Mouse (Mus musculus): ENCODE measurements around the gene Usp43.
A peak's percentile ranks its signal among the peaks of the same experiment; 100 is the strongest.

Gene Usp43

GRCm38 (mm10) chr11:67921827-67922754, at the start of gene Usp43:
TSS of gene Usp43 (minus strand) at chr11:67922153.
- DNase-seq (ENCODE audit: low read depth, low spot score): no peak

DNA sequence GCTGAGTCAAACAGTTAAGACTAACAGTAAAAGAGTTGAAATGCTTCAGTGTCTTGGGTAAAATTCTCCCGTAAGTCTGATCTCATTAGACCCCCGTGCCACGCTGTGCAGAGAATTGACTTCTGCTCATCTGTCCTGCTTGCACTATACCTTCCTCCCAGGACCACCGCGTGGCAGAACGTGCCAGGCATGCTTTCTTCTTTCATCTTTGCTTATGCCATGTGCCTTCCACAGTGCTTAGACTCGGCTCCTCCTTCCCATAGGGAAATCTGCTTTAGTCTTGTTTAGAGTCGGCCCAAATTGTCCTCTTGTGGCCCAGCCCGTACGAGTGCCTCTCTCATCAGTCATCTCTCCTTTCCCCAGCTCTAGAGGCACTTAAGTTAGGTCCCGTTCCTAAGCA, 45.9 kb upstream of the Usp43 start:
- DNase-seq (ENCODE audit: low read depth, low spot score): no peak

DNA sequence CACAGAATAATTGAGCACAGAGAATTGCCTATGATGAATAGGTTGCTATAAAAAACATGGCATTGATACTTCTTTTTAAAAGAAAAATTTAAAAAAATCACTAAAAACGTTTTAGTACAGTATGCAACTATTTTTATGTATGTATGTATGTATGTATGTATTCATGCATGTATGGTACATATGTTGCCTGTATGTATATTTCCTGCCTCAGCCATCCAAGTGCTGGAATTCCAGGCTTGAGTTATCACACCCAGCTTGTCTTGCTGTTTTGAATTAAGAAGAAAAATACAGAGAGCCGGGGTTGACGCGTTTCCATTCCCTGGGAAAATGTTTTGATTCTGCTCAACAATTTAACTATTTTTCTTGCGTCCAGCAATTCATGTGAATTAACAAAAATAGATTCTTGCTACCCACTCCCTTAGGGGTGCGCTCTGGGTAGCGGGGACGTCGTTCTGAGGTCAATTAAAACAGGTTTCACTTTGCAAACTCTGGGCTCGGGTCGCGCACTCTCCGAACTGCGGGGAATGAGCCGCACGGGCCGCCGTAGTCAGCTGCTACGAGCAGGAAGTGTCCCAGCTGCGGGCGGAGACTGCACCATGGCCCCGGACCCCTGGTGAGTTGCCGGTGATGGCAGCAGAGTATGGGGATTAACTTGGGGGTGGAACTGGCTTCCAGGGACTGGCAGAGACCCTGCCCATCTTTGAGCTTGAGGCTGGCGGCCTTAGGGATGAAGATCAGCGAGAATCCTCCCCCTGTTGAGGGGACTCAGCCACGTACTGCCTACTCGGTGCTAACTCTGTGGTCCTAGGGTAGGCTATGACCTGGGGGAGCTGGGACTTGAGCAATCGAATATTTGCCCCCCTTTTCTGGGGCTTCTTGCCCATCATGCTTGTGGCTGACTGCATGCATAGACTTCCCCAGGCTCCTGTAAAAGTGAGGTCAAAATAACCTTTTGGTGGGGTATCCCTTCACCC, 44.2 kb upstream of the Usp43 start, which contains the start of gene Stx8:
Stx8 (plus strand) TSS at position 289 of the 974 bp plus-strand sequence.
- peak; percentile 51 for DNase-seq (ENCODE audit: low read depth, low spot score)

- DNase-seq (ENCODE audit: low read depth, low spot score): peak; percentile 67
Observed at GRCm38 (mm10) chr11:67965242-67965883, 43.4 kb upstream of the Usp43 start, which contains the start of gene Cfap52. TSS of gene Cfap52 (minus strand) at chr11:67965651.

GRCm38 (mm10) chr11:67964110-67964509, 42.2 kb upstream of the Usp43 start:
- DNase-seq (ENCODE audit: low read depth, low spot score): no peak

DNA sequence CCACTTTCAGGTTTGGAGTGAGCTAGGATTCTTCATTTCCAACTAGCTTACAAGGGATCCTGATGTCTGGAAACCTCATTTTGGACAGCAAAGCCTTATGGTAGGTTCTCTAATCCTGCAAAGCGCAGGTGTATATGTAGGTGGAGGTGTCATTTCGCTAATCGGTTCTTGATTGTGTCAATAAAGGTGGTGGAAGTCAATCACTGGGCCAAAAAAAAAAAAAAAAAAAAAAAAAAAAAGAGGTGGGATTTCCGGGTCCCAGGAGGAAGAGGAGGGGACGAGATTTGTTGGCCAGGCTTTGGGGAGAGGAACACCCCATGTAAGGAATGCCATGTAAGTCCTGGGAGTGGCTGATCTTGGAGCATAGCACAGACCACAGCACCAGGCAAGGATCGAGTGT, 32.5 kb upstream of the Usp43 start:
- DNase-seq (ENCODE audit: low read depth, low spot score): no peak

GRCm38 (mm10) chr11:67953604-67954003, 31.7 kb upstream of the Usp43 start:
- DNase-seq (ENCODE audit: low read depth, low spot score): no peak

GRCm38 (mm10) chr11:67949475-67949874, 27.5 kb upstream of the Usp43 start:
- no peak for DNase-seq (ENCODE audit: low read depth, low spot score)

DNA sequence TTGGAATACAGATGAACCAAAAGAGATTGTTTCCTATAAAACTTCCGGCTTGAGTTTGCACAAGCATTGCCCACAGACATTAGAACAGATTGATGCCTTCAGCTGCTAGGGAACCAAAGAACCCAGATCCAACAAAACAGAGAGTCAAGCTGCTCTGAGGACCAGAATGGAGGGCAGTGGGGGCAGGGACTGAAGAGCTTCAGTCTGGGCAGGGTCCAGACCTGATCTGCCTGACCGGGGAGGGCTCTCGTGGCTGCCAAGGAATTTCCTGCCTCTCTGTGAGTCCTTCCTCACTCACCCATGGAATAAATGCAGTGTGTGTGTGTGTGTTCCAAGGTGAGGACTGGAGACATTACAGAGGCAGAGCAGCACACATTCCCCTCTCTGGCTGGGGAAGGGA, 26.3 kb upstream of the Usp43 start:
- no peak for DNase-seq (ENCODE audit: low read depth, low spot score)

DNA sequence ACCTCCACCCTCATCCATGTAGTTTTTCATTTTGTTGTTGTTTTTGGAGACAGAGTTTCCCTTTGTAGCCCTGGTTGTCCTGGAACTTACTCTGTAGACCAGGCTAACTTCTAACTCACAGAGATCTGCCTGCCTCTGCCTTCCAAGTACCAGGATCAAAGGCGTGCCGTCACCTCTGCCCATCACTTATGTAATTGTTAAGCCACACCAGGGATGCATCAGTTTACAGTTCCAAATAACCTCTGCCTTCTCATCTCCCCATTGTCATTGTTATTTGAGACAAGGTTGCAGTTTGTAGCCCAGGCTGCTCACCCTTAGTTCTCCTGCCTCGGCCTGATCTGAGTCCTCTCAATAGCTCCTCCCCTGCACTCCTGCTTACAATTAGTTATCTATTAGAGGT, 10.2 kb upstream of the Usp43 start:
- no peak for DNase-seq (ENCODE audit: low read depth, low spot score)

DNA sequence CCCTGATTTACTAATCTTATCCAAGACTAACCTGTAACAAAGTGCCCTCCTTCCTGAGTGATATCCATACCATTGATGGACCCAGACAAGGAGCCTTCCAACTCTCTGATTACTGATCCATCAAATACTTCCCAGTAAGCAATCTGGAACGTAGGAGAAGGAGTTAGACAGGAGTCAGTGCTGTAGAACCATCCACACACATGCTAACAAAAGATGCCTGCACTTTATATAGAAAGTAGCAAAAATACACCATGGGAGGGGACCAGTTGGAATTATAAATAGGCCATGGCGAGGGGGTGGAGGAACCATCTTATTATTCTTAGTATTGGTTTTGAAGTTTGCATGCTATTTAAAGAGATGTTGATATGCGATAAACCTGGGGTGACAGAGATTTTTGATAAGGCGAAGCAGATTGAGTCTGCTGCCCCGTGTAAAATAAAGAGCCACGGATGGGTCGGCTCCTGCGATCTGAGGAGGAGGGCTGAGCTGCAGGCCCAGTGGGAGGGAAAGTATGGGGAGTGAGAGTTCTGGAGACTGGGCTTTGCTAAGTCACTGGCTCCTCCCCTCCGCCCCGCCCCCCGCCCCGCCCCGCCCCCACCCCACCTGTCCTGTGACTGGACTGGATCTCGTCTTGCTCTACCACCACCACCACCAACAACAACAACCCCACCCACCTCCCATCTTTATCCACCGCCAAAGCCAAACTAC, 4.5 kb upstream of the Usp43 start:
- DNase-seq (ENCODE audit: low read depth, low spot score): no peak

DNA sequence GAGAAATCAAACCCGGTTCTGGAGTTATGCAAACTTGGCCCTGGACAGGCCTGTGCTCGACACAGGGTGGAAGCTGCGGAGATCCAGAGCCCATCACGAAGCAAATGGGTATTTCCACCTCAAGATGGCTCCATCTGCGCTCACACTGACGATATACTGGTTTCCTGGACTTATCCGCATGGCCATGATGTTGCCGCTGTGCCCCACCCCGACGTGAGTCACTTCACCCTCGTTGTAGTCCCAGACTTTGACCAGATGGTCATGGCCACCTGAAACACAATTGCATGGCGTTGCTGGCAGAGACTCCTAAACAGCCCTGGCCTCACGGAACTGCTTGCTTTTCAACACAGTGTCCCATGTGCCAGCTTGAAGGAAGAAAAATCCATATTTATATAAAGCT, 3.0 kb upstream of the Usp43 start:
- DNase-seq (ENCODE audit: low read depth, low spot score): no peak

DNA sequence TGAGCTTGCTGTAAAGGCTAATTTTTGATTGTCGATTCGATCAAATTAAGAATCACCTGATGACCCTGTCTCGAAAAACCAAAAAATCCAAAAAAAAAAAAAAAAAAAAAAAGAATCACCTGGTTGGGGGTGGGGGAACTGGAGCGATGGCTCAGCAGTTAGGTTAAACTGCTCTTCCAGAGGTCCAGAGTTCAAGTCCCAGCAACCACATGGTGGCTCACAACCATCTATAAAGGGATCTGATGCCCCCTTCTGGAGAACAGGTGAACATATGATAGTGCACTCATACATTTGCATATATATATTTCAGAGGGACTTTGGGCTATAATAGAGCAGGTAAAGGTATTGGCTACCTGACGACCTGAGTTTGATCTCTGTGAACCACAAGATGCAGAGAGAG, 1.8 kb upstream of the Usp43 start:
- no peak for DNase-seq (ENCODE audit: low read depth, low spot score)

- DNase-seq (ENCODE audit: low read depth, low spot score): peak; percentile 43
Observed at GRCm38 (mm10) chr11:67922755-67923125, 787 bp upstream of the Usp43 start.

GRCm38 (mm10) chr11:67921091-67921826, 694 bp downstream of the Usp43 start:
- no peak for DNase-seq (ENCODE audit: low read depth, low spot score)

DNA sequence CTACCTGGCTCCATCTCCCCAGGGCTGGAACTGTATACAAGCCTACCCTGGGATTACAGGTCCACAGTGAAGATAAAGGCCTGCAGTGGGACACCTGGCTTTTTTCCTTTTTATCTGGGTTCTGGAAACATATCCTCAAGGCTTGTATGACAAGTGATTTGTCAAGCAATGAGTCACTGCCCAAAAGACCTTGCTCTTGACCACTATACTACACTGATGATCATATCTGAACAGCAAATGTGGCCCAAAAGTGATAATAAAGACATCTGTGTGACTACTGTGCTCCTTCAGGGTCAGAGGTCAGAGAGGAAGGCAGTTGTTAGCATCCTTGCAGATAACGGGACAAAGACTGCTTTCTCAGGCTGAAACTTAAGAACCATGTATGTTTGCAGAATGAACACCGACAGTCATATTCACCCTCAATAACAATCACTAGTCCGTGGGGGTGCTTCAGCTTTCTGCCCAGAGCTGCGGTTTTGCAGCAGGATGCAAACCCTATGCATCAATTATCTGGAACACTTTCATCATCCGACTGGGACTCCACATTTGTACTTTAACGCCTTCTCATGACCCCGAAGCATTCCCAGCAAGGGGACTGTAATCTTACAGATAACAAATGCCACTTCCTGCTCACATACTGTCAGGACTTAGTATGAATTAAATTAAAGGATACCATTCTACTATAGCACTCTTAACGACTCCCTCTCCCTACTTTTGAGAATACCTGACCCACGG, 1.6 kb downstream of the Usp43 start:
- DNase-seq (ENCODE audit: low read depth, low spot score): no peak

GRCm38 (mm10) chr11:67919593-67919992, 2.4 kb downstream of the Usp43 start:
- DNase-seq (ENCODE audit: low read depth, low spot score): no peak

GRCm38 (mm10) chr11:67917126-67917525, 4.8 kb downstream of the Usp43 start:
- no peak for DNase-seq (ENCODE audit: low read depth, low spot score)

DNA sequence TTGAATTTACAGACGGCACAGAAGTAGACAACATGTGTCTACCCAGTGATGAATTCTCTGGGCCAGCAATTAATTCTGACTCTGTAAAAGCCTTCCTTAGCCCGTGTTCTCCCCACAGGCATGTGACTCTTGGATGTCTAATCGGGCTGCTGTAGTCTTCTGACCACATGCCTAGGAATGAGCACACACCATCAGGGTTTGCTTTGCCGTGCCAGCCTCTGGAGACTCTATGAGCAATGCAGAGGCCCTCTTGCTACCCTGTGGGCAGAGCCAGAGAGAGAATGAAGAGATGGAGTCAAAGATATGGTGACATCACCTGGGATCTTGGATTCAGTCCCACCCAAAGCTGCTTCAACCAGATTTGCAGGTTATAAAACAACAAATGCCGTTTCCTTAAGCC, 10.9 kb downstream of the Usp43 start:
- no peak for DNase-seq (ENCODE audit: low read depth, low spot score)

GRCm38 (mm10) chr11:67903756-67904155, 18.2 kb downstream of the Usp43 start:
- no peak for DNase-seq (ENCODE audit: low read depth, low spot score)

All from brain, embryonic 18.5 days (tissue).